Mouse (Mus musculus) left cerebral cortex, postnatal 36 days (tissue): ENCODE data around the gene Dnaaf1. TPM values are rescaled to one million over a fixed set of nuclear protein-coding genes. Genes with fewer than 3 reads are reported as not detected.

Experiments used
- DNase-seq, 2 experiments: peaks; one replicate each; pipeline ENCODE4 v3.0.0; 2021 to 2022; ENCODE audit warnings: low spot score in 2 of 2, mixed read lengths in 1 of 2
- intact Hi-C: fragments of 180-260 bp; cut with DNase I; formaldehyde crosslinking; loops from one replicate; pipeline ENCODE4 v1.15.1; 2025
- total RNA-seq, 2 experiments: library from RNA; stranded (reverse); gene quantifications; 2 replicates each; pipeline ENCODE4 v1.2.3; 2021

Dnaaf1 gene
- total RNA-seq, result under 1 TPM; 0.10 to 0.18 TPM

DNA sequence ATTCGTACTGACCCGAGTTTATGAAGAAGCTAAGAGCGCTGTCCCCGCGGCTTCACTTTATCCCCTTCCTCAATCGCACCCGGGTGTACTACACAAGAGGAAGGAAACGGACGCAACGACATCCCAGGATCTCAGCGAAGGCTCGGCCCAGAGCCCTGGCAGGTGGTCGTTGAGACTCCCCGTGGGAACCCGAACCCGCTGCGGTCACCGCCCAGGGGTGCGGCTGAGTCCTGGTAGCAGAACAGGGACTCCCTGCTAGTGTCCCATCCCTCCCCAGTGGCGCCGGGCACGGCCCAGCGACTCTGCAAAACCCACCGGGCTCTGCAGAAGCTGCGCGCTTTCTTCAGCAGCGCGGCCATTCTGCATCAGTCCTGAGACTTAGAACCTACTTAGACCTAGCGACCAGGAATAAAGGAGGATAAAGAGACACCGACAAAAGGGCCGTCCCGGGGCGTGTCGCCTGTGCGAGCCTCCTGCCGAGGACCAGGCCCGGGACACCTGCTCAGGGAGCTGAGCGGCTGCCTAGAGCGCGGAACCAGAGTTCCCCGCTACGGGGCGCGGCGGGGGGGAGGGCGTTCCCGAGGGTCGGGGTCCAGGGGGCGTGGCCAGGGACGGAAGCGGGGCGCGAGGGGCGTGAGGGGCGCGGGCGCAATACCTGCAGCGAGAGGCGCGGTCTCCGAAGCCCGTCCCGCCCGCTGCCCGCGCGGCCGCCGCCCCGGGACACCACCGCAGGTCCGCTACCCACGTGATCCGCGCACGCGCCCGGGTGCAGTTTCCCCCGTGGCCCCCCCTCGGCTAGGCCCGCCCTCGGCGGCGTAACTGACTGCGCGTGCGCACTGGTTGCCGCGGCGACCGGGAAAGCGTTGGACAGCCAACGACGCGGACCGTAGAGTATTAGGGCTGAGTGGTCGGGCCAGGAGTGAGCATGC is at the start of gene Dnaaf1, which contains the start of gene Hsdl1:
Gene Dnaaf1, plus strand, starts transcription at position 799 of the 929 bp plus-strand sequence.
Gene Hsdl1, minus strand, starts transcription at position 747 of the 929 bp plus-strand sequence.
- DNase-seq, result peak; percentile 94 to 95
- intact Hi-C loops, result loop anchor here (2.0 kb wide), 1 partner anchor 14 kb away; no protein-coding TSS in a partner anchor

DNA sequence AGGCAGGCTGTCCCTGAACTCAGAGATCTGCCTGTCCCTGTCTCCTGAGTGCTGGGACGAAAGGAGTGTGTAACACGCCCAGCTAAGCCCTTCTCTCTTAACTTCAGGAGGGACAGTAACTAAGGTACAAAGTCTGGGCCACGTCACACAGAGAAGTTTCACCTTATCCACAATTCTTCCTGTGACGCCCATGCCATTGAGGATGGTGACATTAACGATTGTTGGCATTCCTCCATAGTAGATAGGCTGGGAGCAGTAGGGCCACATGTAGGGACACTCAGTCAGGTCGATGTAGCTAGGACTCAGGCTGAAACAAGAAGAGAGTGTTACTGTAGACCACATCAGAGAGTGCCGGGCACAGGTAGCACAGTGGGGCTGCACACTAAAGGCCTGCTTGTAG is 46.3 kb upstream of the Dnaaf1 start:
- no peak for DNase-seq
- intact Hi-C loops, result no loop called here

DNA sequence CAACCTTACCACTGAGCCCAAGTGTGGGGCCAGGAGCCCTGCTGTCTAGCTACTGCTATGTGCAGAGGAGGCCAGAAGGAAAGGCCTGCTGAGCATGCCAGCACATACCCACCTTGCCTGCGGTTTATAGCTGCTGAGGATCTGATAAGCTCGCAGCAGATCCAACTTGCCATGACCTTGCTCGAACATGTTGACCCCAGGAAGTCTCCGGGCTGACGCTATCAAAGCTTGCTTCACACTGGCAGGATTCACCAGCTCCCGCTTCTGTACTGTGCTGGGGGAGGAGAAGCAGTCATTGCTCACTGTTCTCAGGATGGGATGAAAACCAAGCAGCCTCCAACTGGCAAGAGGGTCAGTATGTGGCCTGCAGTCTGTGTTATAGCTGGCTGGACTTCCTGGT is 44.1 kb upstream of the Dnaaf1 start:
- intact Hi-C loops, result no loop called here
- DNase-seq, result no peak

DNA sequence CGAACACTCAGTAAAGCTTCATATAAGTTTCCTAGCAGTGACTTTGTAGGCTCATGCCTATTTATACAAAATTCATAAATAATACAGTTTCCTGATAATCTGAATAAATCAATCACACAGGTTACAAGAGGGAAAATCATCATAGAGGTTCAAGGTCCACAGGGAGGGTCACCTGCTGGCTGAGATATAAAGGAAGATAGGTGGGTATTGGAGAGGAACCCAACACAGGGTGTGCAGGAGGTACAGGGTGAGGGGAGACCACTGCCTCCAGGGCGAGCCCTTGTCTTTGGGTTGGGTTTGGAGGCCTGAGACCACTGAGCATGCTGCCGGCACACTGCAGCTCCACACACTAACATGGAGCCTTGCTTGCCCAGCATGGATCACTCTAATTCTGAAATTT is 43.6 kb upstream of the Dnaaf1 start:
- DNase-seq, result no peak
- intact Hi-C loops, result no loop called here

DNA sequence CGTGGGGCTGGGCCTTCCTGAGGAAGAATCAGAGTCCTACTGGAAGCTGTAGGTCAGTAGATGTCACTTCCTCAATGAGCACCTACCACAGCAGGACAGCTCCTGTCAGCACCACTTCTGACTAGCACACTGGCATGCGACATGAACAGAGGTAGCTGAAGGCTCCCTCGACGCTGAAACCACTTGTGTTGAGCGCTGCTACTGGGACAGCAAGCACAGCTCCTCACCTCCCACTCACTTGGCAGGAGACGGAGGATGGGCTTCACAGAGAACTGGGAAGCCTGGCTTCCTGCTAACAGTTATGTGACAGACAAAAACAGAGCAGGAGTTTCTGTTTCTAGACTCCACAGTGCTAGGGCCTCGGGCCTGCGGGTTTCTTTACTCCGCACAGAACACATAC is 43.1 kb upstream of the Dnaaf1 start:
- intact Hi-C loops, result loop anchor here (2.0 kb wide), 1 partner anchor 27 kb away; the partner anchor contains the start of gene Mbtps1
- DNase-seq, result peak; percentile 65 to 72

DNA sequence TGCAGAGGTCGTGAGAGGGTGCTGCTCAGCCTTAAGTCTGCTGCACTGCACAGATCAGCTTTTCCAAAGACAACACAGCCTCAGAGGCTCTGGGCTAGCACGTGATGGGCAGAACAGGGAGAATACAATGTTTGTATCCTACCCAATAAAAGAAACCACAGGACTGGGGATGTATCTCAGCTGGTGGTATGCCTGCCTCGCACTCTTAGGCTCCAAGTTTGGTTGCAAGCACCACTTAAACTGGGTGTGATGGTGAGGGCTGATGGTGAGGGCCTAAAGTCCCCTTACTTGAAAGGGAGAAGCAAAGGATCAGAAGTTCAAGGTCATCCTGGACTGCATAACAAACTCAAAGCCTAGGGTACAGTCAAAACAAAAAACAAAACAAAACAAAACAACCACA is 30.4 kb upstream of the Dnaaf1 start:
- intact Hi-C loops, result no loop called here

DNA sequence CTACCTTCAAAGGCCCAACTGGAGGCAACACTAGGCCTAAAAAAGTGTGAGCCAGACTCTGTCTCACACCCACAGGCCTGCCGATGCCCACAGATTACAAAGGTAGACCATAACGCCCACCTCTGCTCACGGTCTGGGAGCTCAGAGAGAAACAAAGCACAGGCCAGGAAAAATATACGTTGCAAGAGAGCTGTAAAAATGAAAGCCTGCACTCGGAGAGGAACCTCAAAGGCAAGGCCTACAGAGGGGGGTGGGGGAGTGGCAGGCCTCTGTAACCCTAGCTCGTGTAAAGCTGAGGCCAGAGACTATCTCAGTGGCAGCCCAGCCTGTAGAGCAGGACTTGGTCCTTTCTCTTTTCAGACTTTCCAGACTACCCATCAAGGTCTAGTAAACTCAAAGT is 29.9 kb upstream of the Dnaaf1 start:
- DNase-seq, result no peak
- intact Hi-C loops, result no loop called here

More for the DNA sequence above, 30.4 kb upstream of the Dnaaf1 start:
- no peak for DNase-seq

DNA sequence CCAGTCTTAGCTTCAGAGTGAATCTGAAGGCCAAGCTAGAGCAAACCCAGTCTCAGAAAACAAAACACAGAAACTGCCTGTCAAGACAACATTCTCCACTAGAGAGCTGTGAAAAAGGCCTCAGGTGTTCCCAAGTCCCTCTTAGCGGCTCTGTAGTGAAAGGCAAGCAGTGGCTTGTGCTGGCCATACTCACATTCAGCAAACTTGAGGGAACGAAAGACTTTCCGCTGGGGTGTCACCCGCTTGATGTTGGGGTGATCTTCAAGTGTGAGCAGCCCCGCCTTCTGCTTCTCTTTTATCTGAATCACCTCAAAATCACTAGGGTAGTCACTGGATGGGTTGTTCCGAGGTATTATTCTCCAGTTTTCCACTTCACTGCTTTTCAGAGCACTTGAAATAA is 29.2 kb upstream of the Dnaaf1 start:
- intact Hi-C loops, result no loop called here
- DNase-seq, result no peak

DNA sequence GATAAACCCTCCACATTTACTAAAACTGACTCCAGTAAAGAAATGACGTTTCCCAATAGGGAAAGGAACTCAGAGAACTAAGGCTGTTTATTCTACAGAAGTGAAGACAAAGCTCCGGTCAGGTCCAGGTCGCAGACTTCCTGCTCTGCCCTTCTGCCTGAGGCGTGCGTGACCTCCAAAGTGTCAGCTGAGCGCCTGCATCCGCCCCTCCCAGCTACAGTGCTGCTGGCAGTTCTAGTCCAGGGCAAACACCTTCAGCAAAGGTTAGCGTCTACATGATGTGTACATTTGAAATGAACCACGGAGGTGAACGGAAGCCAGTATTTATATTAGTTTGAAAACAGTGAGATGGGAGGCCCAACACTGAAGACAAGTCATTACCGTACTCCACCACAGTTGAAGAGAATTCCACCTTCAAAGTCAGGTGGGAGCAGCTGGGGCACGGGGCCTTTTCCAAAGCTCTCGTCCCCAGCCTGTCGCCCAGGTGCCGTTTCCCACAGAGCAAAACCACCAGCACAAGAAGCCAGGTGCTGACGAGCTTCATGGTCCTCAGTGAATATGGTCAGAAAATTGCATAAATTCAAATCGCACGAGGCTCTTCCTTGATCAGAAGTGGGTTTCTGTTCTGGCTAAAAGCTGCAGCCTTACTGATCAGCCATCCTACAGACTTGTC is 27.9 kb upstream of the Dnaaf1 start:
- DNase-seq, result no peak
- intact Hi-C loops, result no loop called here

DNA sequence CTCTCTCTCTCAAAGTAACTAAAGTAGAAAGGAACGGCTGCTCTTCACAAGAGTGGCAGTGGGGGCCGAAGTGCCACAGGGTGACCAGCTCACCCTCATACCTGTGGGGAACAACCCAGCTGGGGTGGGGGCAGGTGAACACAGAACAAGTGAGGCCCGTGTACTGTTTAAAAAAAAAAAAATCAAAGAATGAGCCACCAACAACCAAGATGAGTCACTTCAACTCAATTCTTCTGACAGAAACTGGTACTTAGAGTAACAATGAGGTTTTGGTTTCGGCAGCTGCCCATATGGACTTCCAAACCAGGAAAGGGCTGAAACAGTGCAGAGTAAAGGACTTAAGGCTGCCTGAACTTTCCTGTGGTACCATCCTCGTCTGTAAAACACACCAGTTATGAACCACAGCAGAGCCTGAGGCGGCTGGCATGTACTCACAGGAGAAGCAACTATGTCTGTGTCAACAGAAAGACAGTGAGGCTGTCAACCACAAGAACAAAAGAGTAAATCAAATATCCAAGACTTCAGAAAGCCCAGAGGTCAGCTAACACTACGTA is 26.4 kb upstream of the Dnaaf1 start:
- intact Hi-C loops, result no loop called here
- no peak for DNase-seq

DNA sequence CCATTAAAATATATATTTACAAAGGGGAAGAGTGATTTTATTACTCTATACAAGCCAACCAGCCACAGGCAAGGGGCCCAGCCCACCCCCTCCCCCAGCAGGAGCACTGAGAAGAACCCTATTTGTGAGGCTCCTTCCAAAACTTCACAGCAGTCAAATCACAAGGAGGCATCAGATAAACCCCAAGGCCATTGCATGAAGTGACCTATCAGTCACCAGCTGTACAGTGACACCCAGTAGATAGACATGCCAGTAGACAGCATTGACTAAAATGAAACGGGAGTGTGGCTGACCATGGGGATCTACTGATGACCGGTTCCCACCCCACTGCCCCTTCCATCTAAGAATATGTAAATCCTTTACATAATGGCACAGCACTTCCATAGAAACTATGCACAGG is 22.1 kb upstream of the Dnaaf1 start:
- intact Hi-C loops, result no loop called here
- DNase-seq, result no peak

DNA sequence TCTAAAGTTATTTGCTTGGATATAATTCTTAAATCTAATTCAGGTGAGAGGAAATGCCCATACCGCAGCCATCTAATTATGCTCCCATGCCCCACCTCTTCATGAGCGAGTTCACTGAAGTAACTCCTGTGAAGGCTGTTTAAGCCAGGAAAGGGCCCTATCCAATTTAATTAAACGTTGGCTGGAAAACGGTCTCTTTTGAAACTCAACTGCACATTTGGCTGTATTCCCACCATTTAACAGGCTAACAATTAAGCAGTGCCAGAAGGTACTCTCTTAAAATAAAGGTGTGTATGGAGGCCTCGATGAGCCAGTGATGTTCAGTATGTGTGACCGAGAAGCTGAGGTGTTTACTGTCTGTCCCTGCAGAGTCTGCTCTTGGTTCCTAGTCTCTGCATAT is 19.2 kb upstream of the Dnaaf1 start:
- intact Hi-C loops, result no loop called here
- DNase-seq, result no peak

DNA sequence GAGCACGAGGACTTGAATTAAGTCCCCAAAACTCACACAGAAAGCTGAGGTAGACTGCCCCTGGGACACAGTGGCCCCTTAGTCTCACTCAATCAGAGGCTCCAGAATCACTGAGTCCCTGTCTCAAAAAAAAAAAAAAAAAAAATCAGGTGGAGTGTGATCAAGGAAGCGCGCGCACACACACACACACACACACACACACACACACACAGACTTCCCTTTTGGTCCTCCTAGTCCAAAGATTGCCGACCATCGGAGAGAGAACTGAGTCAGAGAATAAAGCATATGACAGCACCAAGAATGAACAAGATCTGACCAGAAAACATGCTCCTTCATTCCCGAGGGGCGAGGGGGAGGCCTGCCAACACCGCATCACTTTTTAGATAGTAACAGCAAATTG is 17.9 kb upstream of the Dnaaf1 start:
- intact Hi-C loops, result no loop called here
- DNase-seq, result no peak

DNA sequence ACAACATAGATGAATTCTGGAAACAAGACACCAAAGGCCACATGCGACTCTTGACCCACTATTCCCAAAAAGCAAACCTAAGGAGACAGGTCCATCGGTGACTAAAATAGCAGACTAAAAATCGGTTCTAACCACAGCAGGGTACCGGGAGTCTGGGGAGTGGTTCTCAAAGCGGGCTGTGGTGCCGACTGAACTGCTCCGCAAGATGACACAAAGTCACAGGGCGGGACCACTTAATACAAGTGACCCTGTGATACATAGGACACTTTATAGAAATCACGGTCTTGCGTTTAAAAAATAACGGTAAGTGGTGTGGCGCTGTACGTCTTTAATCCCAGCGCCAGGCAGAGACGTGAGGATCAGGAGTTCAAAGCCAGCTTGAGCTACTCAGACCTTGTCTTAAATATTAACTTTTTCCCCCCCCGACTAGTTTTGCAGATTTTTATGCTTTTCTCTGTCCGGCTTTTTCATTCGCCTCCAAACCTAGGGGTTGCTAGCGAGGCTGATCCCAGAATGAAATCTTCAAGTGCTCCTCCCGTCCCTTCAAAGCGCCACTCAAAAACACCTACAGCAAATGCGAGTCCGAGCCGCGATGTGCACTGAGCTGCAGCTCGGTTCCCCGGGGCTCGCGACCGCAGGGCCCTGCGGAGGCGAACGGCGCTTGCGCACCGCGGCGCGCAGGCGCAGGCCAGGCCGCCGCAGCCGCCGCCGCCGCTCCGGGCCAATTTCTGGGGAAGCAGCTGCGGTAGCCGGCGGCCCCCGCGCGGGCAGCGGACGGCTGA is 17.0 kb upstream of the Dnaaf1 start:
- intact Hi-C loops, result loop anchor here (2.0 kb wide), 1 partner anchor 25 kb away; no protein-coding TSS in a partner anchor
- DNase-seq, result no peak

DNA sequence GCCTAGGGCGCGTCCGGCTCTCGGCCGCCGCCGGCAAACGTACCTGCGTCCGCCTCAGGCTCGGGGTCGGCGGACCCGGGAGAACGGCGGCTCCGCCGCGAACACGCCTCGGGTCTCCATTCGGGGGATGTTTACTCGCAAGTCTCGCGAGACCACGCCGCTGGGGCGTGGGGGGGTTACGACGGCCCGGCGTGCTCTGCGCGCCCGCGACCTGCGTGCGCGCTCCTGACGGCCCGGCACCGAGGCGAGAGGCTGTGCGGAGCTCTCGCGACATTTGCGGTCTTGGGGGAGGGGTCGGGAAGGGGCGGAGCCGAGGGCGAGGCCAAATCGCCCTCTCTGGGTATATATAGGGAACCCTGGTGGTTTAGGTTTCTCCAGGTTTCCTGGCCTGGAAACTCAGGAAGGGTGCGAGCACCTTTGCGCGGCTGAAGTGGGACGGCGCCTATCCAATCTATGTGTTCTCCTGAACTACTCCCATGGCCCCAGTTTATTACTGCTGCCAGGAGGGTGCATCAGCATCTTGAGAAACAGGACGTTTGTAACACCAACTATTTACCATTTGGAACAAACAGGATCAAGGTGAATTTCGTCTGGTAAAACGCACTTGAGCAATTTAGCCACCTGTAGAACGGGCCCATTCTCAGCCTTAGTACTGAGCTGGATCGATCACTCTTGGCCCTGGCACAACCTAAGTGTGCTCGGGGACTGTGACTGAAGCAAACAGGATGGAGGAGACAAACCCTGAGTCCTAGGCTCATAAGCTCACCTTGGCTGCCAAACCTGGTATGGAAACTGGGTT is 16.2 kb upstream of the Dnaaf1 start, which contains the start of gene Mbtps1:
Gene Mbtps1, minus strand, starts transcription at position 133 of the 799 bp plus-strand sequence.
- peak; percentile 98 to 99 for DNase-seq
- intact Hi-C loops, result loop anchor here (2.0 kb wide), 1 partner anchor 26 kb away; no protein-coding TSS in a partner anchor

DNA sequence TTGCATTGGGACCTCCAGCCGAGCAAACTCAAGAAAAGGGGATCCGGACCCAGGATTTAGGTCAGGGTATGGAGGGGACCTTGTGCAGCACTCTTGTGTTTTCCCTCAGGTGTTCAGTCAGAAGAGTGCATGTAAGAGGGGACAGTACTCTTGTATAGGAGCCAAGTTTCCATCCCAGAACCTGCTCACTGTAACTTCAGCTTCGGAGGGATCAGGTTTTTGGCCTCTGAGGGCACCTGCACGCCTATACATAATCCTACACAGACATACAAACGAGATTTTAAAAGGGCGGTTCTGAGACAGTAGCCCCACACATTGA is 15.7 kb upstream of the Dnaaf1 start:
- no peak for DNase-seq
- intact Hi-C loops, result loop anchor here (2.0 kb wide), 1 partner anchor 27 kb away; no protein-coding TSS in a partner anchor

DNA sequence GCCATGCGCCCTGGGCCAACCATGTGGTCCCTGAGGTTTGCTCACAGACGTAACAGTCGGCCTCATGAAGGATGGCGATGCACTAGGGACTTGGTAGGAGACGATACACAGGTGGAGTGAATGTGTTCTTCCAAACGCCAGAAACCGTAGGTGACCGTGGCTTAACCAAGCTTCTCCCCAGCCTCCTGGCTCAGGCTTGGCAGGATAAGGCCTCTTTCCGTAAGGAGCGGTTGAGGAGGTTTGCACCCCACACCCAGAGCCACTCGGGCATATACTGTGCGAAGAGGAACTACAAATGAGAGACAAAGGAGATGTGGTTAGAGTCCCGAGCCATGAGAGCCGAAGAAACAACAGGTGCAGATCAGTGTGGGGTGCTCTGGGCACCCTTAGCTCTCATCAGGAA is 11.2 kb upstream of the Dnaaf1 start:
- intact Hi-C loops, result no loop called here
- no peak for DNase-seq

DNA sequence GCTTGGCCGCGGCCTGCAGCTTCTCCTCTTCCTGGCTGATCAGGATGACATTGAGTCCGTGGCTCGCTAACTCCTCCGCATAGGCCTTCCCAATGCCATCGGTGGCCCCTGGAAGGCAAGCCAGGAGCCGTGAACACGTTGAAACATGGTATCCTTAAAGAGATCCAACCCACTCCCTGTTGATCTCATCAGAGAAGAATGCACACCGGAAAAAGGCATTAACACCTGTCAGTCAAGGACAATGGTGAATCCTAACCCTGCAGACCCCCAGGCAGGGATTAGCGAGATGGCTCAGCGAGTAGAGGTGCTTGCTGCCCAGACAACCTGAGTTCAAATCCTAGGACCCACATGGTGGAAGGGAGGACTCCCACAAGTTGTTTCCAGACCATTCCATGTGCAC is 8.7 kb upstream of the Dnaaf1 start:
- intact Hi-C loops, result no loop called here
- DNase-seq, result no peak

DNA sequence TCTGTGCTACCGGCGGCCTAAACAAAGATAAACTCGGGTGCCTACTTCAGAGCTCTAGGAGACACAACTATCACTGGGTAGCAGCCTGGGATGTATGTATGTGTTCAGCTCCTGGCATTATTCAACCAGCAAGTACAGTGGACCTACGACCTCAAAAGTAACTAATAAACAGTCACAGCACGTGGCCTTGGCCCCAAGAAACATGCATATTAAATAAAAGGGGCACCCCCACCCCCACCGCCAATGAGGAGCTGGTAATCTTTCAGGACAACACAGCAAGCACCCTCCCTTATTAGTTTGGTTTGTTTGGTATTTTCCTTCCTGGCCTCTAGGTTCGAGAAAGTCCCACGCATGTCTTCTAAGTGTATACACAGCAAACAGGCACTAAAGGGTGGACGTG is 6.8 kb upstream of the Dnaaf1 start:
- DNase-seq, result no peak
- intact Hi-C loops, result no loop called here
